Mouse (Mus musculus) layer of hippocampus, adult 2 months (tissue): ENCODE data around the gene Vcam1. TPM values are rescaled to one million over a fixed set of nuclear protein-coding genes. Genes with fewer than 3 reads are reported as not detected.

Source experiments
- DNase-seq, 2 experiments: peaks; one replicate each; pipeline ENCODE4 v3.0.0; 2022; ENCODE audit warnings: low spot score in 2 of 2
- H3K27ac ChIP-seq: fragments of 200-600 bp; 2 replicates; pipeline ENCODE4 v1.8.1; 2022
- H3K4me3 ChIP-seq: fragments of 200-600 bp; 2 replicates; pipeline ENCODE4 v1.8.1; 2022; ENCODE audit warnings: mild to moderate bottlenecking
- CTCF ChIP-seq: fragments of 200-600 bp; conservative IDR thresholded peaks from 2 replicates; pipeline ENCODE4 v1.8.1; 2022; ENCODE audit warnings: antibody characterized with exemption, mild to moderate bottlenecking, moderate library complexity
- total RNA-seq, 2 experiments: library from RNA; stranded (reverse); gene quantifications; 2 replicates each; pipeline ENCODE4 v1.2.3; 2021

Vcam1 gene
- total RNA-seq, 2 experiments from 2014 or later: 18.5 to 23.1 TPM

GRCm38 (mm10) chr3:116094886-116095285, 34.6 kb downstream of the Vcam1 start:
- H3K27ac ChIP-seq: no peak overlapping the region

GRCm38 (mm10) chr3:116094288-116094687, 35.2 kb downstream of the Vcam1 start:
- TF ChIP-seq CTCF: no peak
- H3K27ac ChIP-seq: no peak overlapping the region
- no peak for DNase-seq
- no peak overlapping the region for H3K4me3 ChIP-seq

More at GRCm38 (mm10) chr3:116094886-116095285, 34.6 kb downstream of the Vcam1 start:
- TF ChIP-seq CTCF: no peak
- H3K4me3 ChIP-seq: no peak overlapping the region
- no peak for DNase-seq

- TF ChIP-seq CTCF: no peak
- DNase-seq: no peak
- no peak overlapping the region for H3K27ac ChIP-seq
- no peak overlapping the region for H3K4me3 ChIP-seq
Observed at GRCm38 (mm10) chr3:116092547-116092946, 36.9 kb downstream of the Vcam1 start.

GRCm38 (mm10) chr3:116091706-116092105, 37.8 kb downstream of the Vcam1 start:
- TF ChIP-seq CTCF: peak; percentile 51
- no peak overlapping the region for H3K27ac ChIP-seq
- no peak overlapping the region for H3K4me3 ChIP-seq
- no peak for DNase-seq

- H3K27ac ChIP-seq: no peak overlapping the region
- TF ChIP-seq CTCF: no peak
- no peak overlapping the region for H3K4me3 ChIP-seq
- DNase-seq: no peak
Observed at GRCm38 (mm10) chr3:116085962-116086361, 43.5 kb downstream of the Vcam1 start.

GRCm38 (mm10) chr3:116080939-116081676, 48.4 kb downstream of the Vcam1 start:
- Histone ChIP-seq H3K27ac (no peak overlapping the region), H3K4me3 (no peak overlapping the region)
- TF ChIP-seq CTCF: no peak
- DNase-seq: no peak

- no peak overlapping the region for H3K27ac ChIP-seq
Observed at GRCm38 (mm10) chr3:116080166-116080788, 49.2 kb downstream of the Vcam1 start.

GRCm38 (mm10) chr3:116078490-116078889, 51.0 kb downstream of the Vcam1 start:
- peak; percentile 11 to 20 for DNase-seq
- TF ChIP-seq CTCF: peak; percentile 61
- no peak overlapping the region for H3K4me3 ChIP-seq
- no peak overlapping the region for H3K27ac ChIP-seq

More at GRCm38 (mm10) chr3:116080166-116080788, 49.2 kb downstream of the Vcam1 start:
- peak in 1 of 2 experiments; percentile 48 for DNase-seq
- TF ChIP-seq CTCF: no peak
- H3K4me3 ChIP-seq: no peak overlapping the region

GRCm38 (mm10) chr3:116076739-116077138, 52.7 kb downstream of the Vcam1 start:
- Histone ChIP-seq H3K27ac (no peak overlapping the region), H3K4me3 (no peak overlapping the region)
- no peak for DNase-seq
- no peak for TF ChIP-seq CTCF

- Histone ChIP-seq H3K27ac (no peak overlapping the region), H3K4me3 (no peak overlapping the region)
- DNase-seq: no peak
- no peak for TF ChIP-seq CTCF
Observed at GRCm38 (mm10) chr3:116072584-116072983, 56.9 kb downstream of the Vcam1 start.

- H3K27ac ChIP-seq: no peak overlapping the region
- no peak for TF ChIP-seq CTCF
- no peak overlapping the region for H3K4me3 ChIP-seq
- no peak for DNase-seq
Observed at GRCm38 (mm10) chr3:116062141-116062540, 67.3 kb downstream of the Vcam1 start.

GRCm38 (mm10) chr3:116060320-116060719, 69.2 kb downstream of the Vcam1 start:
- Histone ChIP-seq H3K4me3 (no peak overlapping the region), H3K27ac (no peak overlapping the region)
- TF ChIP-seq CTCF: no peak
- DNase-seq: no peak

Other genes with a start within 250 kb of the Vcam1 start
- 10 to 100 TPM; 13.1 to 16.2 TPM for gene Dph5, start 241.9 kb downstream of the Vcam1 start, total RNA-seq
- gene Slc30a7, start 122.3 kb downstream of the Vcam1 start, total RNA-seq: 10 to 100 TPM; 24.9 to 29.3 TPM
- 10 to 100 TPM; 69.0 to 69.5 TPM for gene Extl2, start 122.2 kb downstream of the Vcam1 start, total RNA-seq
- gene Gpr88, start 123.8 kb upstream of the Vcam1 start, total RNA-seq: 1 to 10 TPM; 1.9 to 2.0 TPM